Mouse (Mus musculus) urinary bladder, postnatal 25 days (tissue): ENCODE measurements around the gene Olfr17.
"Not testable (repeated sequence)": the region's sequence is repeated elsewhere in the genome, so short reads cannot be mapped to it uniquely, and the experiment has no call there.

Source experiments
- DNase-seq: peaks from one replicate; pipeline ENCODE4 v3.0.0; 2022; ENCODE audit warnings: low spot score

Gene Olfr17

GRCm38 (mm10) chr7:107092920-107093319 is at the start of gene Olfr17:
Gene Olfr17, plus strand, starts transcription at chr7:107093220.
- DNase-seq = no peak

DNA sequence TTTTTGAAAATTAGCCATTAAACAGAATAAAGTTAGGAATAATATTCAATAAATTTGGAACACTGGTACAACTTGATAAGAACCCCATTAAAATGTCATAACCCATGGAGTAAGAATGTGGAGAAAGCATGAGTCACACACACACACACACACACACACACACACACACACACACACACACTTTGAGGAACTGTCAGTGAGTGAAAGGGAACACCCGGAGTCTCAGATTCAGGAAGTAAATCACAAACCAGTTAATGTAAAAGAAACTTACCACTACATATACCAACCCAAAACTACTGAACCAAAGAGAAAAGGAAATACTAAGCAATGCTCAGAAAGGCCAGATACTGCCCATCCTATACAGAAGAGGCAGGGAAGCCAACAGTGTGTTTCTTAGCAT is 48.6 kb upstream of the Olfr17 start:
- DNase-seq = no peak

GRCm38 (mm10) chr7:107045833-107046232 is 47.2 kb upstream of the Olfr17 start:
- DNase-seq = no peak

DNA sequence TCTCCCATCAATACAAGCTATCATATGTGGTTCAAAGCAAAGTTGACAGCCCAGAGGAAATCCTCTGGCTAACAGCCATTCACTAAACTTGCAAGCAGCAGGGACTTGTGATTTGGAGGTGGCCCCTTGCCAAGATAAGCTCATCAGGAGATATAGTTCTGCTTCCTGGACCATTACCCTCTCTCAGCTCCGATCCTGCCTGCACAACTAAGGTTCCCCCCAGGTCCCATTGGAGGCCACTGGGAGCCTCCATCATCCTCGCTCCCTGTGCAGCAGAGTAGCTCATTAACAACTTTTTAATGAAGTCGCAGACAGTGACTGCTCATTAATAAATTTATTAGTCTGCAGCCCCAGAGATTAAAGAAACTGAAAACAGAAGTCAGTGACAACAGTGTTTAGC is 45.4 kb upstream of the Olfr17 start:
- DNase-seq = no peak

DNA sequence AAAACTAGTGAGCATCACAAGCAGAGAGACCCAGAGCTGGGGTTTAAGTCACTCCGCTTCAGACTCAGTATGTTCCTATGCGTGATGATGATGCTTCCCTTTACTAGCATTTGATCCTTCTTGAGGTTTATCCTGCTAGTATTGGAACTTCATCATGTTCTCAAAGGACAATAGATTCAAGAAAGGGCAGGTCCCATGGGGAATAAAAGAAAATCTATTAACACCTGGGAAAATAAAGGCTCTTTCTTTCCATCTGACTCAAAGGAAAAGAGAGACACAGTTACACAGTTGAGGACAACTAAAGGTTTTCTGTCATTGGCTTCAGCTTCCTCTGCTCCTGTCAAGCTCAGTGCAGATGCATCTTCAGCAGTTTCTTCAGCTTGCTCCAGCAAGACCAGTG is 22.3 kb upstream of the Olfr17 start, which contains the start of gene Olfr714:
Gene Olfr714, plus strand, starts transcription at position 301 of the 400 bp plus-strand sequence.
- no peak for DNase-seq

DNA sequence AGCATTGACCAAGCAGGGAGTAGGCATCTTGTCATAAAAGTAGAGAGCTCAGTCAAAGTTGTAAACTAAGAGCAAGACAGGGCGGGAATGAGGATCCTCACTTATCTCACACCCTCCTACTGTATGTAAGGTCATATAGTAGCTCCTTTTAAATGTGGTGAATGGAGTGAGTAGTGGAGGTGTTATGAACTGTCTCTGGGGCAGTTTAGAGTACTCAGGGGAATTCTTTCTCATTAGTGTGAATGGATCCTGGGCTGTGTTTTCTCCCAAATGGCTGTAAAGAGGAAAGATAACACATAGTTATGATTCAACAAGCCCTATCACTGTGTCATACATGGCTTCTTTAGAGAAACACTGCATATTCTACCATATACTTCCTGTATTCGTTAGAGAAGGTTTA is 17.2 kb downstream of the Olfr17 start, which contains the start of gene Olfr715b:
Gene Olfr715b, minus strand, starts transcription at position 101 of the 400 bp plus-strand sequence.
- DNase-seq = not testable (repeated sequence)

- DNase-seq = not testable (repeated sequence)
Measured at GRCm38 (mm10) chr7:107130983-107131382, 38.0 kb downstream of the Olfr17 start, which contains the start of gene Olfr715. Gene Olfr715, minus strand, starts transcription at chr7:107131083.

DNA sequence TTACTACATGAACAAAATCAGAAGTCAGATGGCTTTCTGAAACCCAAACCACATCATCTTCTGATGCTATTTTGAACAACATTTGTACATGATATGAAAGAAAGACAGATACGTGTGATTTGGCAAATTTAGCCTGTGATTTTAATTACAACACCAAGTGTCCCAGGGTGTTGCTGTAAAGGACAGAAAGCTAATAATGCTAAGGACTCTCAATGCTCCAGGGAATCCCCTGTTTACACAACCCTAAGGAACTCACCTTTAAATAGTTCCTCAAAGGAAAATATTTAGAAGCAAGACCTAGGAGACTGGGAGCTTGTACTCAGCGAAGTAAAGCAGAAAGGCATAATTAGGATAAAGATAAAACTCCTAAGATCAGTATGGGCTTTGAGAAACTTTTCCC is 45.0 kb downstream of the Olfr17 start, which contains the start of gene Olfr716:
Gene Olfr716, plus strand, starts transcription at position 301 of the 400 bp plus-strand sequence.
- not testable (repeated sequence) for DNase-seq
